Mouse (Mus musculus): Measurements from ENCODE around the gene Dnaaf2.
"Not testable (repeated sequence)": the region's sequence is repeated elsewhere in the genome, so short reads cannot be mapped to it uniquely, and the experiment has no call there.

The Dnaaf2 gene

DNA sequence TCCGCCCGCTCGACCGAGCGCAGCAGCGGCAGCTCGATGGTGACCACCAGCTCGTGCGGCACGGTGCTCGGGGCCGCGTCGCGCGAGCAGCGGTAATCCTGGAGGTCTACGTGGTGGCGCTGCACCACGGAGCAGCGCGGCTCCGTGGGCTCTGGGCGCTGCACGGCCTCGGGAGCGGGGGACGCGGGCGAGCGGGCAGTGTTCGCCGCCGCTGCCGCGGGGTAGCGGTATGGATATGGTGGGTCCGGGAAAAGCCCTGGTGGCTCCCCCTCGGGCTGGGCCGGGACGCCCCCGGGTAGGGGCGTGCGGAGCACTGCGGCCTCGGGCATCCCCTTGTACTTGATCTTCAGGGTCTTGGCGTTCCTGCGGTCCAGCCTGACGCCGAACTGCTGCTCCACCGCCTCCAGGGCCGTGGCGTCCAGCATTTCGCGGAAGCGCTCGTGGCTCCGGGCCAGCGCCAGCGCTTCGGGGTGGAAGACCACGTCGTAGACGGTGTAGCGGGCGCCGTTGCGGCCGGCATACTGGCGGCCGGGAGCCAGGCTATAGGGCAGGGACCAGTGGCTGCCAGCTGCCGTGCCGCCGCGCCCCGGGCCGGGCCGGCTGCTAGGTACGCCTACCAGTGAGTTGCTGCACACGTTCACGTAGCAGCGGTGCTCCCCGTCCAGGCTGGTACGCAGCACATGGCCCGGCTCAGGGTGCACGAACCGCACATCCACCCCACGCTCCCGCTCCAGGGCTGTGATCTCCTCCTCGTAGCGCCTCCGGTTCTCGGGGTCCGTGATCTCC is 658 bp downstream of the Dnaaf2 start:
- no peak for DNase-seq (ENCODE audit: low read depth, low spot score)

DNA sequence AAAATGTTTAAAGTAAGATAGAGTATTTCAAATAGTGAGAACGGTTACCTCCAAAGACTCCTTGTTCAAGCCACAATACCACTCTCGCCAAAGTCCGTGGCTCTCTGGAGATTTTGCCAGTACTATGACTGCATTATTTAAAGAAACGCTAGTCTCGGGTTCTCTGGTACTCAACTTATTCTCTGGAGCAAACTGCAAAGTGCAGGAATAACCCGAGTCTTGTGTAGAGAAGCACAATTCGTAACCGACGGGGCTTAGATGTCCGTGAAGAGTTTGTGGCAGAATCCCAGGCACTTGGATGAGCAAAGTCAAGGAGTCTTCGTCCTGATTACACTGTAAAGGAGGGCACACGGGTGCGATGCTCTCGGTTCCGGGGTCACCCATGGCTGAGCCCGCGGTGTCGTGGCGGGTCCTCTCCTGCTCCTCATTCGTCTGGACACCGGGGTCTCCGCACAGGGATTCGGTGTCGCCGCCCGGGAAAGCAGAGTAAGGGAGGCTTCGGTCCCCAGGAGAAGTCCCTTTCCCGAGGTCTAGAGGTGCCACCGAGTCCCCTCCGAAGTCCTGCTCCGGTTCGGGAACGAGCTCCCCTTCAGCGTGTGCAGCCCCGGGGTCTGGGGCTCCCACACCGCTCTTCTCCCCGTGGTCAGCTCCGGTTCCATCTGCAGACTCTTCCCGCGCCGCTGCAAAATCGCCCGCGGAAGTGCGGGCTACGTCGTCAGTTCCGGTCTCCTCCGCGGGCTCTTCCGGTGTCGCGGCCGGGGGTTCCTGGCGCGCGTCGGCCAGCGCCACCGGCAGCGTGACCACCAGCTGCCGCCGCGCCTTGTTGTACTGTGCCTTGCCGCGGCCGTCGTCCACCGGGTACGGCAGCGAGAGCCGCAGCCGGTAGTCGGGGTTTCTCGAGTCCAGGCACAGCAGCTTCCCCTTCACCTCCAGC is 1.5 kb downstream of the Dnaaf2 start, which contains the start of gene Gm49383:
Gene Gm49383, minus strand, starts transcription at position 661 of the 934 bp plus-strand sequence.
- DNase-seq (ENCODE audit: low read depth, low spot score): no peak

DNA sequence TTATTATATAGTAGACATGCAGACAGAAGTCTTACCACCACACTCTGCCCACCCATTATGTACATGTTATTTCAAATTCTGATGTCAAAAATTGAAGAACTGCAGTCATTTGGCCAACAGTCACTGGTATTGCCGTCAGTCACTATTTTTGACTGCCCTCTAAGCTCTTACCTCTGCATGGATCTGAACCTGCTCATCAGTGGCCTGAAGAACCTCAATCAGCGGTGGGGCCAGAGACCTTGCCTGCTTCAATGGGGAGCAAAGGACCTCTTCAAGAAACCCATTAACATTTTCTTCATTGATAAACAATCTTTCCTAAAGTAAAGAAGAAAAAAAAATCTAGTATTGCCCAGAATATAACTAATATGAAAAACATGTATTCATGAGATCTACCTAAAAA is 5.6 kb downstream of the Dnaaf2 start:
- DNase-seq (ENCODE audit: low read depth, low spot score): no peak

DNA sequence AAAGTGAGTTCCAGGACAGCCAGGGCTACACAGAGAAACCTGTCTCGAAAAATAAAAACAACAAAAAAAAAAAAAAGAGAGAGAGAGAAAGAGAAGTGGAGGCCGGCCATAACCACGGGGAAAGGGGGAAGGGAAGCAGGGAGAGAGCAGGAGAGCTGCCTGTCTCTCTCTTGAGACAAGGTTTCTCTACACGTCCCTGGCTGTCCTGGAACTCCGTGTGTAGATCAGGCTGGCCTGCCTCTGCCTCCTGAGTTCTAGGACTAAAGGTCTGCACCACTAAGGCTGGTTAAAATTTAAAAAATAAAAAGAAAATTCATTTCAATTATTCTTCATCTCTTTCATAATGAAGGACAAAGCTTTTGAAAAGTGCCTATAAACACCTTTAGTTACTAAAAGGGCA is 6.8 kb downstream of the Dnaaf2 start:
- DNase-seq (ENCODE audit: low read depth, low spot score): no peak

DNA sequence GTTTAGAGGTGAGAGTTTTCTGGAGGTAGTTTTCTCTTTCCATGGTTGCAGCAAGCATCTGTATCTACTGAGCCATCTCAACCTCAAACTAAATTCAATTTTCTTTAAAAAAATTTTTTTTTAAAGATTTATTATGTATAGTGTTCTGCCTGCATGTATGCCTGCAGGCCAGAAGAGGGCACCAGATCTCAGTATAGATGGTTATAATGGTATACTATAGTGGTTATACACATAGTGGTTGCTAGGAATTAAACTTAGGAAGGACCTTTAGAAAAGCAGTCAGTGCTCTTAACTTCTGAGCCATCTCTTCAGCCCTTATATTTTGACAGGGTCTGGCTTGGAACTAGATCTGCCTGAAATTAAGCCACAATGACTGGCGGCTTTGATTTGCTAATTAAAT is 7.7 kb downstream of the Dnaaf2 start:
- no peak for DNase-seq (ENCODE audit: low read depth, low spot score)

DNA sequence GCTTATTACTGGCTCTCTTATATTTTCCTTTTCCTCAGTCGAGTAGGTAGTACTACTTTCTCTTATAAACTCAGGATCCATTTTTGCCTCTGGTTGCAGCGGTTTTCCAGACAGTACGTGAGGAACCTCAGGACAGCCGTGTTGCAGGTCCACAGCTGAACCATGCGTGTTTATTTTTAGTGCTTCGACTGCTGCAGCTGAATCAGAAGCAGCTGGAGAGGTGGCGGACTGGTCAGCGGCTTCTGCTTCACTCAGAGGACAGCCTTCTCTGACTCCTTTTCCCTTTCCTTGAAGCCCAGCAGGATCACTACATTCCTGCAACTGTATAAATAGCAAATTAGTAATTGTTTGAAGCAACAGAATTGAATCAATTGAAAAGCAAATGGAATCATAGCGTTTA is 8.2 kb downstream of the Dnaaf2 start:
- DNase-seq (ENCODE audit: low read depth, low spot score): no peak

DNA sequence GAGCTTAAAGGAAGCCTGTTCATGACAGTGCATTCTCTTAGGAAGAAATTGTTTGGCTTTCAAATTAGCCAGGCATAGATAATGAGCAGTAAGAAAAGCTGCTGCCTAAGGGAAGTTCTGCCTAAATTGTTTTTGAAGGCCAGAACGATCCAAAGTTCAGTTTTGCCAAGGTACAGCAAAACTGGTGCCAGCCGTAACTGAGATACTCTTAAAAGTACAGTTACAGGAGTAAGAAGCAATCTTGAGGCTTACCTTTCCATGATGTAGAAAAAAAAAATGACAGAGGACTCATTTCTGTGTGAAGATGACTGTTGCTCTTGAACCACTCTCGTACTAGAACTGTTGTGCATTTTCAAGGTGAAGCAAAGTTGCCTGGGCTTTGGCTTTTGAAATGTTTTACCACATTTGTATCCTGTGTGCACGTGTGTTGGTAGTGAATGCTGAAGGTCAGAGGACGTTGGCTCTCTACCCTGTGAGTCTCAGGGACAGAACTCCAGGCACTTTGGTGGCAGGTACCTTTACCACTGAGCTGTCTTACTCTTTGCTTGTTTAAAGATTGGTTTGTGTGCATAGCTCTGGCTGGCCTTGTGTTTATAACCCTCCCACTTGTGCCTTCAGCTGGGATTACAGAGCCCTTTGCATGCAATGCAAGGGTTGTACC is 11.3 kb downstream of the Dnaaf2 start:
- no peak for DNase-seq (ENCODE audit: low read depth, low spot score)

DNA sequence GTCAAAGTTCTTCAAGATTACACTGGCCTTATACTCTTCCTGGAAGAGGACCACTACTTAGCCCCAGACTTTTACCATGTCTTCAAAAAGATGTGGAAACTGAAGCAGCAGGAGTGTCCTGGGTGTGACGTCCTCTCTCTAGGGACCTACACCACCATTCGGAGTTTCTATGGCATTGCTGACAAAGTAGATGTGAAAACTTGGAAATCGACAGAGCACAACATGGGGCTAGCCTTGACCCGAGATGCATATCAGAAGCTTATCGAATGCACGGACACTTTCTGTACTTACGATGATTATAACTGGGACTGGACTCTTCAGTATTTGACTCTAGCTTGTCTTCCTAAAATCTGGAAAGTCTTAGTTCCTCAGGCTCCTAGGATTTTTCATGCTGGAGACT is 12.9 kb downstream of the Dnaaf2 start:
- DNase-seq (ENCODE audit: low read depth, low spot score): no peak

DNA sequence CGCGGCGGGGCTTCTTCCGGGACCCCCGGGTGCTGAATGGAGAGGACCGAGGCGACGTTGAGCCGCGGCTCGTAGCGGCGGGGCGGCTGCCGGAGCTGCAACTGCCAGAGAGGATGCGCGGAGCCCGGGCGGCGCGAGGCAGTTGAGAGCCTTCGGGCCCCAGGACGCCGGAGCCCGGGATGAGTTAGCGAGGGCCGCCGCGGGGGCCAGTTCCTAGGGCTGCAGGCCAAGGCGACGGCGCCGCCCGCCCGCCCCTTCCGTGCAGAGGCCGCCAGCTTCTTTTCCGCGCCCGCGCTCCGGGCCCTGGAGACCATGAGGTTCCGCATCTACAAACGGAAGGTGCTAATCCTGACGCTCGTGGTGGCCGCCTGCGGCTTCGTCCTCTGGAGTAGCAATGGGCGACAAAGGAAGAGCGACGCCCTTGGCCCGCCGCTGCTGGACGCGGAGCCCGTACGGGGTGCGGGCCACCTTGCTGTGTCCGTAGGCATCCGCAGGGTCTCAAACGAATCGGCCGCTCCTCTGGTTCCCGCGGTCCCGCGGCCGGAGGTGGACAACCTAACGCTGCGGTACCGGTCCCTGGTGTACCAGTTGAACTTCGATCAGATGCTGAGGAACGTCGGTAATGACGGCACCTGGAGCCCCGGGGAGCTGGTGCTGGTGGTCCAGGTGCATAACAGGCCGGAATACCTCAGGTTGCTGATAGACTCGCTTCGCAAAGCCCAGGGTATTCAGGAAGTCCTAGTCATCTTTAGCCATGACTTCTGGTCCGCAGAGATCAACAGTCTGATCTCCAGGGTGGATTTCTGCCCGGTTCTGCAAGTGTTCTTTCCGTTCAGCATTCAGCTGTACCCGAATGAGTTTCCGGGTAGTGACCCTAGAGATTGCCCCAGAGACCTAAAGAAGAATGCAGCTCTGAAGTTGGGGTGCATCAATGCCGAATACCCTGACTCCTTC is 13.6 kb downstream of the Dnaaf2 start:
- no peak for DNase-seq (ENCODE audit: low read depth, low spot score)

DNA sequence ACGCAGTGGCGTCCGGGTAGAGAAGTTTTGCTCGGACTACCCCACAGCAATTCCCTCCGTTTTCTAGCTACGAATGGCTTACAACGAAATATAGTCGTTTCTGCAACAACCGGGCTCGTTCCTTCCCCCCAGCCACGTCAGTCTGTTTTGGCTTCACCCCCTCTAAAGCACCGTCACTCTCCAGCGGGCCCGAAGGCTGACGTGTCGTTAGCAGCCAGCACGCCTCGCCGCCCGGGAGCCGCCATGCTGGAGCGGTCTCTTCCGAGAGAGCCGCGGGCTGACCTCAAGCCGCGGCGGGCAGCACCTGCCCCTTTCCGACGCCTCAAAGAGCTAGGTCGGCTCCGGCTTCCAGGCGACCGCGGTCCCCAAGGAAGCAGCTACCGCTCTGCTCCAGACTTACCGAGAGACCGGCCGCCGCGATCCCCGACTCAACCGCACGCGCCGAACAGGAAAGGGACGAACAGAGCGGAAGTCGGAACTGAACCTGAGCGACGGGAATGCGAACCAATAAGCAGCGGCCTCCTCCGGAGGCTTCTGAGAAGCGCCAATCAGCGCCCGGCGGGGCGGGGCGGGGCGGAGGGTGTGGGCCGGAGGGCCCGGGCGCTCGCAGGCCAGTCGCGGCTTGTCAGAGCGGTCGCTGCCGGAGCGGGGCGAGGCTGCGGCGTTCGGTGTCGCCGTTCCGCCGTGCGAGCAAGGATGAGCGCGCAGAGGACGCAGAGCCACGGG is 14.5 kb downstream of the Dnaaf2 start, which contains the start of the genes Rpl36al and Mgat2:
Gene Rpl36al, minus strand, starts transcription at position 501 of the 726 bp plus-strand sequence.
Gene Mgat2, plus strand, starts transcription at position 575 of the 726 bp plus-strand sequence.
- peak; percentile 93 for DNase-seq (ENCODE audit: low read depth, low spot score)

DNA sequence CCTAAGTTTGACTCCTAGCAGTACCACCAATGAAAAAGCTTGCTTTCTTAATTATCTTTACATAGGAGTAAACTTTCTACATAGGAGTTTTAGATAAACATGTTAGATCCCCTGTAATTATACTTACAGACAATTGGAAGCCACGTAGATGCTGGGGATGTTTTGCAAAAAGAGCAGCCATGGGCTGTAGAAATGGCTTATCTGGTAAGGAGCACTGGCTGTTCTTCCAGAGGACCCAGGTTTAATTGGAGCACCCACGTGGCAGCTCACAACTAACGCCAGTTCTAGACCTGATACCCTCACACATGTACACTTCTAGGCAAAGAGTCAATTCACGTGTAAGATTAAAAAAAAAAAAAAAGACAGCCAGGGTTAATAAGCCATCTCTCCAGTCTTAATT is 16.4 kb downstream of the Dnaaf2 start:
- DNase-seq (ENCODE audit: low read depth, low spot score): no peak

DNA sequence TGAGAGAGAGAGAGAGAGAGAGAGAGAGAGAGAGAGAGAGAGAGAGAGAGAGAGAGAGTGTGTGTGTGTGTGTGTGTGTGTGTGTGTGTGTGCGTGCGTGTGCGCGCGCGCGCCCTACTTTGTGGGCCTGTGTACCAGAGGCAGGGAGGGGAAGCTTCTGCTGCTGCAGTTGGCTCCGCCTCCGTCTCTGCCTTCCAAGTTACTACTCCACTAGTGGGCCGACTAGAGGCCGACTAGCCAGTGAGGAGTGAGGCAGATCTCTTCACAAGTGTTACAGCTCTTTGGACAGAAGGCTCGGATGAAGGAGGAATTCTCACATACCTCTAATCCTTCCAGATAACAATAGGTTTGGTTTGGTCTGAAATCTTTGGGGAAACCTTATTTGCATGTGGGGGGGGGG is 18.9 kb downstream of the Dnaaf2 start:
- no peak for DNase-seq (ENCODE audit: low read depth, low spot score)

DNA sequence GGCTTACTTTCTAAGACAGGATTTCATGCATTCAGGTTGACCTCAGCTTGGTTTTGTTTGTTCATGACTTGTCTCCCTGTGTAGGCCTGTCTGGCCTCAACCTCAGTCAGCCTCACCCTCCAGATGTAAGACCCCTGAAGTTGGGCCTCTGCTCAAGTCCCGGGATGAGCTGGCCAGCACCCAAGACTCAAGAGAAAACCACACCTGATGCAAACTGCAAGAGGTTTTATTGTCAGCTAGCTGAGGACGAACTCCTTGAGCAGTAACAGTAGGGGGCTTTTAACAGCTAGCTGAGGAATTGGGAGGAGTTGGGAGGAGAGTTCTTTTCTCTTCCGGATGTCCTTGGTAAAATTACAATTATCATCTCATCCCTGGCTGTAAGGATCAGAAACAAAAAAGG is 20.7 kb downstream of the Dnaaf2 start:
- no peak for DNase-seq (ENCODE audit: low read depth, low spot score)

DNA sequence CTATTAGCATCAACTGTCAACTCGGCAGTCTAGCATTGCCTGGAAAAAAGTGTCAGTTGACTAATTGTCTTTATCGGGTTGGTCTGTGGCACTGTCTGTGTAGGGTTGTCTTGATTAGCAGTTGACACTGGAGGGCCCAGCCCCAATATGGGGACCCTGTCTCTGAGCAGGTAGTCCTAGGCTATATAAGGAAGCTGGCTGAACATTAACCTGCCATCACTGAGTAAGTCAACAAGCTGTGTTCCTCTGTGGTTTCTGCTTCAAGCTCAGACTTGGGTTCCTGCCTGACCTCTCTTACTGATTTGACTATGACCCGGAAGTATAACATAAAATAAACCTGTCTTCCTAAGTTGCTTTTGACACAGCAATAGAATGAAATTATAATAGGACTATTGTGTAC is 22.3 kb downstream of the Dnaaf2 start:
- DNase-seq (ENCODE audit: low read depth, low spot score): no peak

DNA sequence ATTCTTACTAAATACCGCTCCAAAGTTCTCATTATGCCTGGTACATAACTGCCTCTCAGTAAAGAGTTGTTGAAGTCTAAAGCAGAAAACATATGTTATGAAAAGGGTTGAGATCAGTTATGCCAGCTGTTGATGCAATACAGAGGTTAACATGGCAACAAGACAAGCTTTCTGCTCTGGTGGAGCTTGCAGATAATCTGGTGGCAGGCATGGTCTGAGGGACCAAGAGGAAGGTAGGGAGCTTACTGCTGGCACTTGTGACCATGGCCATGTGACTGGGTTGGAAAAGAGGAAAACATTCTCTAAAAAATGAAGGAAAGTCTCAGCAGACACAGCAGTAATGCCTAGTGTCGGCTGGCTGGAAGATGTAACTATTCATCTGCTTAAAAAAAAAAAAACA is 26.9 kb downstream of the Dnaaf2 start:
- no peak for DNase-seq (ENCODE audit: low read depth, low spot score)

DNA sequence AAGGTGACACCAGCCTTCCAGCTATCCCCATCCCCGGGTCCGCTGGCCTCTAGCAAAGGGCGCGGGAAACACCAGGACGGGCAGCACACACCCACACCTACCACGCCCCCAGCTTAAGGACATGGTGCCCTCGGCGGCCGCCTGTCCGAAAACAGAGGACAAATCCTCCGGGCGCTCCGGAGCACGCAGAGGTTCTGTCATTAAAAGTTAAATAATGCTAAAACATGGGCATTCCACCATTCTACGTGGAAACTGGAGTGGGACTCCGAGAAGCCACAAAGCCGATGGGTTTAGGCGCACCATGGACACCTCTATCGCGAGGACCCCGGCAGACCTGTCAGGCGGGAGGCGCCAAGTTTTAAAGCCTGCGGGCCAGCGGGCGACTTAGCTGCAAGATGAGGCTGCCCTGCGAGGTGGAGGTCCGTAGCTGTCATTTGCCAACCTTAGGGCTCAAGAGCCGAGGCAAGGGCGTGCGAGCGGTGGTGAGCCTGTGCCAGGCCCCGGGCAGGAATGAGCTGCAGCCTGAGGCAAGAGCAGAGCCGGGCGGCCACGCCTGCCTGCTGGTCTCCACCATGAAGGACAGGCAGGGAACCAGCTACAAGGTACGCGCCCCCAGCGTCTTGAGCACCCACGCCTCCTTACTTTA is 29.6 kb downstream of the Dnaaf2 start, which contains the start of gene Lrr1:
Gene Lrr1, plus strand, starts transcription at position 354 of the 646 bp plus-strand sequence.
- no peak for DNase-seq (ENCODE audit: low read depth, low spot score)

DNA sequence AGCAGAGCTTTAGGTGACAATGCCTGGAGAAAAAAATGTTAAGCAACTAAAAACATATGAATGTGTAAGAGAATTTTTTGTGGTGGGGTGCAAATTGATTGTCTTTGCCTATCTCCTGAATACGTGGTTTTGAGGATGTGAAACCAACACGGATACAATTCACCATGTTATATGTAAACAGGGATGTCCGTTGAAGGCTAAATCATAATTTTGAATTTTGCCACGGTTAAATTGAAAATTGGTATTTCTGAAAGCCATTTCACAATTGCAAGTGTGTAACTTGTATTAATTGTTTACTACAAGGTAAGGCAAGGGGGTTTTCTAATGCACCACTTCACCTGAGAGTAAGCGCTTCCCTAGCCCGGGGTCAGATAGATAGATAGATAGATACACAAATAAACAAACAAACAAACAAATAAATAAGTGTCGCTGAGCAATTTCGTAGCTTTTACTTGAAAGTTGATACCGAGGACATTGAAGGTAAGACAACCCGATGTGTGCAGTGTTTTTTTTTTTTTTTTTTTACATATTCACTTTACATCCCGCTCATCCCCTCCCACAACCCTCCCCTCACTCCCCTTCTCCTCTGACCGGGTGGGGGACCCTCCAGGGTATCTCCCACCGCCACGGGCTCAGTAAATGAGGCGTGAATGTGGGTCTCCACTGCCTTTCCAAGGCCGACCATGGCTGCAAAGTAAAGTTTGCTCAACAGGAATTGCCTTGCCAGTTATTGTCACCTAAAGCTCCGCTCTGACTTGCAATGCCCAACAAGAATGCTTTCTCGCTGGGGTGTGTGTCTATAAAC is 30.4 kb downstream of the Dnaaf2 start:
- DNase-seq (ENCODE audit: low read depth, low spot score): no peak

DNA sequence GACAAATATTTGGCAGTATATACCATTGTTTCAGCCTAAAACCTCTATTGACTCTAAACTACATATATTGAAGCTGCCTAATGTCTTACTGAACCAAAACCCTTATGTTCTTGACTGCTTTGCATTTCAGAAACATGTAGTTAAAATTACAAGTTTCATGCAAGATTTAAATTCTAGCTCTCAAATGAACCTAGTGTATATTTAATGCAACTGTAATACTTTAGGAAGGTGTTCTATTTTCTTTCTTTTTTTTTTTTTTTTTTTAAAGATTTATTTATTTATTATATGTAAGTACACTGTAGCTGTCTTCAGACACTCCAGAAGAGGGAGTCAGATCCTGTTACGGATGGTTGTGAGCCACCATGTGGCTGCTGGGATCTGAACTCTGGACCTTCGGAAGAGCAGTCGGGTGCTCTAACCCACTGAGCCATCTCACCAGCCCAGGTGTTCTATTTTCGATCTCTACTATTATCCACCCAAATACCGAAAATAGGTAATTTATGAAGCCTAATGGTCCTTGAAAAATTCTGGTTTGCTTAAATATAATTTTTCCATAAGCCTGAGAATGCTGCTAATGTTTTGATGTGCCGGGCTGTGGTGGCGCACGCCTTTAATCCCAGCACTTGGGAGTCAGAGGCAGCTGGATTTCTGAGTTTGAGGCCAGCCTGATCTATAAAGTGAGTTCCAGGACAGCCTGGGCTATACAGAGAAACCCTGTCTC is 31.2 kb downstream of the Dnaaf2 start:
- not testable (repeated sequence) for DNase-seq (ENCODE audit: low read depth, low spot score)

All from WW6 (cell line).